Mouse (Mus musculus) heart, embryonic 14.5 days (tissue): ENCODE measurements around the gene Aagab. TPM values are rescaled to one million over a fixed set of nuclear protein-coding genes. Genes with fewer than 3 reads are reported as not detected.

Source experiments
- ATAC-seq: fragments of 200-750 bp; cut with Nextera tagmentation; 2 replicates; pipeline ENCODE4 v1.8.0; 2017; ENCODE audit warnings: low read depth, moderate TSS enrichment; ENCODE audit not compliant: insufficient number of reproducible peaks, insufficient read depth, low FRiP score
- H3K27ac ChIP-seq, 2 experiments: fragments of 200-500 bp in 1 of 2; fragments of 300-500 bp in 1 of 2; sonication (generic) in 1 of 2; replicated peaks in 1 of 2; 2 replicates each; pipeline ENCODE4 v1.5.1; 2012 to 2014; ENCODE audit warnings: low read depth in 2 of 2, low read length in 2 of 2, control low read depth in 1 of 2, mild to moderate bottlenecking in 1 of 2, mixed read lengths in 1 of 2; ENCODE audit not compliant: control insufficient read depth in 1 of 2, insufficient read depth in 1 of 2
- H3K27me3 ChIP-seq: fragments of 300-500 bp; sonication (generic); 2 replicates; pipeline ENCODE4 v1.6.1; 2014; ENCODE audit warnings: mild to moderate bottlenecking, low read length, control low read depth; ENCODE audit not compliant: control insufficient read depth, insufficient read depth
- H3K36me3 ChIP-seq: fragments of 300-500 bp; sonication (generic); 2 replicates; pipeline ENCODE4 v1.6.1; 2014; ENCODE audit warnings: mild to moderate bottlenecking, control low read depth, low read length, mixed read lengths; ENCODE audit not compliant: control insufficient read depth, insufficient read depth
- H3K4me1 ChIP-seq, 2 experiments: fragments of 200-500 bp in 1 of 2; fragments of 300-500 bp in 1 of 2; sonication (generic) in 1 of 2; 2 replicates each; pipeline ENCODE4 v1.6.1; 2012 to 2014; ENCODE audit warnings: low read length in 2 of 2, control low read depth in 1 of 2, mixed read lengths in 1 of 2; ENCODE audit not compliant: control insufficient read depth in 2 of 2, insufficient read depth in 2 of 2
- H3K4me2 ChIP-seq: fragments of 300-500 bp; sonication (generic); 2 replicates; pipeline ENCODE4 v1.6.1; 2014; ENCODE audit warnings: mild to moderate bottlenecking, low read length
- H3K4me3 ChIP-seq, 2 experiments: fragments of 200-500 bp in 1 of 2; fragments of 300-500 bp in 1 of 2; sonication (generic) in 1 of 2; 2 replicates each; pipeline ENCODE4 v1.5.1; 2012 to 2014; ENCODE audit warnings: low read length in 2 of 2, mild to moderate bottlenecking in 2 of 2, control low read depth in 1 of 2, low read depth in 1 of 2, moderate library complexity in 1 of 2; ENCODE audit not compliant: control insufficient read depth in 1 of 2, insufficient read depth in 1 of 2
- H3K9ac ChIP-seq: fragments of 300-500 bp; sonication (generic); 2 replicates; pipeline ENCODE4 v1.6.1; 2014; ENCODE audit warnings: mild to moderate bottlenecking, low read length
- H3K9me3 ChIP-seq: fragments of 300-500 bp; sonication (generic); 2 replicates; pipeline ENCODE4 v1.6.1; 2016; ENCODE audit warnings: low read length, control low read depth; ENCODE audit not compliant: control insufficient read depth
- WGBS: fragments of 180-500 bp; shearing (Covaris S2); extraction: QIAGEN DNeasy Blood & Tissue Kit; methylation state at CpG from one replicate; pipeline ENCODE4 v1.1.7; 2014; 5-methylcytosine and 5-hydroxymethylcytosine counted together
- polyA plus RNA-seq: library from polyadenylated mRNA; unstranded; fragments of >200 nt; fragmentation: Nextera tagmentation; extraction: Ambion mirVana; gene quantifications from 2 replicates; pipeline ENCODE4 v1.2.1, GENCODE M21; 2014

The Aagab gene
- polyA plus RNA-seq, 1 experiment from 2014 or later, result 28.5 TPM

- H3K4me1 ChIP-seq, result peaks cover 8 to 27% of the 10 kb centered on the region in 2 experiments
- H3K27me3 ChIP-seq, result no peaks in the 10 kb centered on the region
- 81% methylated on average over 7 of the region's 7 CpGs for WGBS
- peak overlapping the region in 1 of 2 experiments; percentile 14; a peak in 1 of 4 replicates for H3K27ac ChIP-seq
- no peaks in the 10 kb centered on the region for H3K36me3 ChIP-seq
- no peak overlapping the region for H3K4me2 ChIP-seq
- ATAC-seq, result no peak
- no peak overlapping the region for H3K9ac ChIP-seq
- H3K4me3 ChIP-seq, result no peak overlapping the region
- 0 out of 2 replicates have a peak, but pooled peaks cover 3% of the 10 kb centered on the region for H3K9me3 ChIP-seq
These were observed 85.1 kb downstream of the Aagab start for GRCm38 (mm10) chr9:63687413-63688015.

GRCm38 (mm10) chr9:63690511-63690910 is 88.1 kb downstream of the Aagab start:
- no peak overlapping the region for H3K4me2 ChIP-seq
- ATAC-seq, result no peak
- H3K36me3 ChIP-seq, result no peaks in the 10 kb centered on the region
- no peak overlapping the region for H3K4me3 ChIP-seq
- 88% methylated on average over 1 of the region's 1 CpGs for WGBS
- H3K9me3 ChIP-seq, result 0 out of 2 replicates have a peak, but pooled peaks cover 3% of the 10 kb centered on the region
- H3K4me1 ChIP-seq, result peaks cover 3 to 12% of the 10 kb centered on the region in 2 experiments
- no peaks in the 10 kb centered on the region for H3K27me3 ChIP-seq
- H3K27ac ChIP-seq, result no peak overlapping the region
- no peak overlapping the region for H3K9ac ChIP-seq

DNA sequence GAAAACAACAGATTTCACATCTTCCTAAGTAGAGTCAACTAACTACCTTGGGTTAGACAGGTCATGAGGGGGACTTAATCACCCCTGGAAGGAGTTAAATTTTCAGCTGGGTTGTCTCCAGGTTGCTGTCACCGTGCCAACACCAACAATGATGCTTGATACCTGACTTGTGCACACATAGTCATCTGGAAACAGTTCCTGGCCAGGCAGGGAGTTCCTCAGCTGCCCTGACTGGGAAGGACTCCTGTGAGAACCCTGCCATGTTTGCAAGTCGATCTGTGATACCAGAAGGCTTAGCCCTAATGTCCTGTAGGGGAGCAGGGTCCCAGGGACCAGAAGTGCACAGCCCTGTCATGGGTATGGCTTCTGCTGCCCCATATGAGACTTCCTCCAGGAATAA is 89.5 kb downstream of the Aagab start:
- Histone ChIP-seq H3K4me3 (no peak overlapping the region), H3K9ac (no peak overlapping the region), H3K27me3 (no peaks in the 10 kb centered on the region), H3K9me3 (no peaks in the 10 kb centered on the region), H3K36me3 (no peaks in the 10 kb centered on the region), H3K27ac (0 out of 4 replicates have a peak overlapping the region, but pooled peaks of 1 of the 2 experiments have one; percentile 19), H3K4me2 (no peak overlapping the region), H3K4me1 (peaks cover 10 to 18% of the 10 kb centered on the region in 2 experiments)
- WGBS, result 38% methylated on average over 2 of the region's 2 CpGs
- no peak for ATAC-seq

Other genes starting within 250 kb of the Aagab start
- gene Map2k5, start 224.8 kb upstream of the Aagab start, polyA plus RNA-seq, result 32.4 and 32.5 TPM in 2 replicates
- gene 2300009A05Rik, start 203.4 kb upstream of the Aagab start, polyA plus RNA-seq, result 80.7 and 80.9 TPM in 2 replicates
- gene Iqch, start 167 bp upstream of the Aagab start, polyA plus RNA-seq, result 0.08 TPM in 1 of 2 replicates, not detected in the other
- 7.6 and 10.4 TPM in 2 replicates for gene Smad3, start 155.3 kb downstream of the Aagab start, polyA plus RNA-seq